ENCODE assay signal across 8 mouse cellular contexts in genomic region chr9:58534766-58535165, GRCm38 (mm10). TPM values are rescaled to one million over a fixed set of nuclear protein-coding genes. Genes with fewer than 3 reads are reported as not detected.
DNase-seq lines count a peak whose midpoint lies in the region; ATAC-seq and TF ChIP-seq lines count a peak whose summit lies in the region.

No protein-coding gene starts in this region.

- no peak overlapping the region for H3K27ac ChIP-seq in spleen, adult 2 months (ENCODE audit: insufficient read depth, low read length)
- H3K27ac ChIP-seq in embryonic facial prominence, embryonic 14.5 days (replicated peaks; ENCODE audit: low read depth, low read length), result no peak overlapping the region
- H3K27ac ChIP-seq in kidney, postnatal 0 days, result no peak overlapping the region

- no peaks in the 10 kb centered on the region for H3K9me3 ChIP-seq in embryonic facial prominence, embryonic 14.5 days (ENCODE audit: control insufficient read depth, low read length)
- H3K9me3 ChIP-seq in kidney, postnatal 0 days (replicated peaks; ENCODE audit: low read length), result no peaks in the 10 kb centered on the region

- DNase-seq in adrenal gland, adult 2 months, result peak; percentile 49
- no peak for DNase-seq in adrenal gland, postnatal 25 days
- peak; percentile 58 to 59 for DNase-seq in spleen, adult 2 months (ENCODE audit: low read depth in 1 of 2, low spot score in 2 of 2)
- no peak for DNase-seq in spleen, adult 12 weeks (ENCODE audit: low spot score)
- peak; percentile 79 for DNase-seq in embryonic facial prominence, embryonic 14.5 days (ENCODE audit: low spot score)
- DNase-seq in kidney, postnatal 0 days (ENCODE audit: low spot score), result peak; percentile 81
- DNase-seq in lung, postnatal 36 days, result peak; percentile 90
- peak; percentile 55 for DNase-seq in skeletal muscle tissue, adult 2 months (ENCODE audit: low read depth, low spot score)

- peaks cover 25% of the 10 kb centered on the region for H3K4me1 ChIP-seq in spleen, adult 2 months (ENCODE audit: control insufficient read depth, insufficient read depth, insufficient read length)
- H3K4me1 ChIP-seq in embryonic facial prominence, embryonic 14.5 days (ENCODE audit: control insufficient read depth, insufficient read depth, low read length), result no peaks in the 10 kb centered on the region
- H3K4me1 ChIP-seq in kidney, postnatal 0 days (replicated peaks; ENCODE audit: insufficient read depth, low read length), result no peaks in the 10 kb centered on the region

- H3K36me3 ChIP-seq in spleen, adult 2 months (ENCODE audit: control insufficient read depth, insufficient read depth, low read length), result no peaks in the 10 kb centered on the region
- peaks cover 67% of the 10 kb centered on the region for H3K36me3 ChIP-seq in embryonic facial prominence, embryonic 14.5 days (ENCODE audit: control insufficient read depth, insufficient read depth, low read length)
- H3K36me3 ChIP-seq in kidney, postnatal 0 days (ENCODE audit: insufficient read depth, low read length), result peaks cover 8% of the 10 kb centered on the region; the same call in 1 of the 2 replicates

- 45% methylated on average over 1 of the region's 1 CpGs for WGBS in spleen, adult 2 months
- 69% methylated on average over 1 of the region's 1 CpGs for WGBS in embryonic facial prominence, embryonic 14.5 days
- WGBS in kidney, postnatal 0 days, result 47% methylated on average over 1 of the region's 1 CpGs

- H3K27me3 ChIP-seq in spleen, adult 2 months (ENCODE audit: control insufficient read depth, insufficient read depth, low read length), result no peaks in the 10 kb centered on the region
- H3K27me3 ChIP-seq in embryonic facial prominence, embryonic 14.5 days (replicated peaks; ENCODE audit: control insufficient read depth, insufficient read depth, low read length), result no peaks in the 10 kb centered on the region
- no peaks in the 10 kb centered on the region for H3K27me3 ChIP-seq in kidney, postnatal 0 days (ENCODE audit: insufficient read depth, low read length)

- H3K9ac ChIP-seq in embryonic facial prominence, embryonic 14.5 days (ENCODE audit: low read depth, low read length), result no peak overlapping the region
- no peak overlapping the region for H3K9ac ChIP-seq in kidney, postnatal 0 days (ENCODE audit: low read depth, low read length)

- no peak overlapping the region for H3K4me3 ChIP-seq in spleen, adult 2 months (ENCODE audit: extremely low read depth, insufficient read depth, insufficient read length)
- no peak overlapping the region for H3K4me3 ChIP-seq in embryonic facial prominence, embryonic 14.5 days (ENCODE audit: low read depth, low read length)
- H3K4me3 ChIP-seq in kidney, postnatal 0 days (replicated peaks; ENCODE audit: low read depth, low read length), result no peak overlapping the region

- TF ChIP-seq POLR2A in spleen, adult 2 months (IDR thresholded peaks at IDR 0.05; ENCODE audit: low read depth, low read length), result no peak

- 0 out of 2 replicates have a peak, but pooled peaks have one; percentile 48 for ATAC-seq in embryonic facial prominence, embryonic 14.5 days (ENCODE audit: low read depth)
- no peak for ATAC-seq in kidney, postnatal 0 days (replicated peaks; ENCODE audit: low FRiP score, low read depth)

- TF ChIP-seq CTCF in spleen, adult 2 months (IDR thresholded peaks at IDR 0.05; ENCODE audit: extremely low read depth, insufficient read depth, insufficient read length, insufficient replicate concordance), result no peak
- peak; percentile 91 for TF ChIP-seq CTCF in kidney, postnatal 0 days (IDR thresholded peaks at IDR 0.05; ENCODE audit: low read depth)

- no peak overlapping the region for H3K4me2 ChIP-seq in embryonic facial prominence, embryonic 14.5 days (ENCODE audit: low read depth, low read length)
- no peak overlapping the region for H3K4me2 ChIP-seq in kidney, postnatal 0 days (ENCODE audit: low read length)

RNA-seq across cellular contexts. Expression of gene Cd276, which starts 20.5 kb away (rescaled TPM):
- 10 to 100 TPM; 11.0 to 12.3 TPM for total RNA-seq in adrenal gland, adult 2 months (2021)
- 7.2 and 9.5 TPM in 2 replicates for polyA plus RNA-seq in adrenal gland, adult 2 months (2012; rRNA removed)
- 13.6 and 18.3 TPM in 2 replicates for total RNA-seq in adrenal gland, postnatal 25 days (2021)
- 2.4 and 3.1 TPM in 2 replicates for polyA plus RNA-seq in spleen, adult 2 months (2012; rRNA removed)
- polyA plus RNA-seq in embryonic facial prominence, embryonic 14.5 days (2014; fragmentation: Nextera tagmentation; extraction: Ambion mirVana), result 56.1 and 61.1 TPM in 2 replicates
- 23.9 and 27.9 TPM in 2 replicates for polyA plus RNA-seq in kidney, postnatal 0 days (2015; fragmentation: Nextera tagmentation; extraction: Ambion mirVana)

RNA-seq across cellular contexts. Expression of gene Insyn1, which starts 46.4 kb away (rescaled TPM):
- 10 to 100 TPM in 1 of 2 experiments, 1 to 10 TPM in 1; 8.2 to 11.9 TPM for total RNA-seq in adrenal gland, adult 2 months (2021)
- polyA plus RNA-seq in adrenal gland, adult 2 months (2012; rRNA removed), result 9.2 and 12.7 TPM in 2 replicates
- 8.0 and 10.2 TPM in 2 replicates for total RNA-seq in adrenal gland, postnatal 25 days (2021)
- polyA plus RNA-seq in spleen, adult 2 months (2012; rRNA removed), result 1.1 and 1.2 TPM in 2 replicates
- 4.9 and 5.0 TPM in 2 replicates for polyA plus RNA-seq in embryonic facial prominence, embryonic 14.5 days (2014; fragmentation: Nextera tagmentation; extraction: Ambion mirVana)
- polyA plus RNA-seq in kidney, postnatal 0 days (2015; fragmentation: Nextera tagmentation; extraction: Ambion mirVana), result 0.89 and 1.4 TPM in 2 replicates

RNA-seq across cellular contexts. Expression of gene Nptn, which starts 47.3 kb away (rescaled TPM):
- 100 to 1,000 TPM; 200 to 247 TPM for total RNA-seq in adrenal gland, adult 2 months (2021)
- 204 and 227 TPM in 2 replicates for polyA plus RNA-seq in adrenal gland, adult 2 months (2012; rRNA removed)
- total RNA-seq in adrenal gland, postnatal 25 days (2021), result 151 and 177 TPM in 2 replicates
- polyA plus RNA-seq in spleen, adult 2 months (2012; rRNA removed), result 208 and 221 TPM in 2 replicates
- polyA plus RNA-seq in embryonic facial prominence, embryonic 14.5 days (2014; fragmentation: Nextera tagmentation; extraction: Ambion mirVana), result 151 and 173 TPM in 2 replicates
- 168 and 169 TPM in 2 replicates for polyA plus RNA-seq in kidney, postnatal 0 days (2015; fragmentation: Nextera tagmentation; extraction: Ambion mirVana)

Comparison
In these comparisons a context has a peak if more than half of its experiments do, and no peak if none do; other contexts are left out.
1. DNase-seq: peak in adrenal gland, adult 2 months (single experiment), spleen, adult 2 months (2 of 2), embryonic facial prominence, embryonic 14.5 days (single experiment), kidney, postnatal 0 days (single experiment), lung, postnatal 36 days (single experiment) and skeletal muscle tissue, adult 2 months (single experiment); none in adrenal gland, postnatal 25 days (single experiment) and spleen, adult 12 weeks (single experiment).